In genomic region chr2:78803543-78803942, GRCm38 (mm10) we compare ENCODE assay signal across 26 mouse cellular contexts.
DNase-seq lines count a peak whose midpoint lies in the region; ATAC-seq and TF ChIP-seq lines count a peak whose summit lies in the region.
"Had no signal": no experiment of that assay in that cellular context is flagged by ENCODE, and none has a peak within 500 bp of the region (broad histone marks: within the 10 kb centered on the region; RNA-seq: fewer than 3 reads in every experiment).

No protein-coding gene starts in this region.

- TF ChIP-seq EP300 in MEL (IDR thresholded peaks at IDR 0.05; ENCODE audit: low read depth in 1 of 2, low read length in 2 of 2): peak in 1 of 2 experiments; percentile 10; a peak in 1 of 4 replicates

- H3K27me3 ChIP-seq in G1E (ENCODE audit: insufficient read depth, low read length): no peaks in the 10 kb centered on the region
- H3K27me3 ChIP-seq in MEL (ENCODE audit: control insufficient read depth in 1 of 2, insufficient read depth in 2 of 2, low read length in 2 of 2): no peaks in the 10 kb centered on the region; a peak in 1 of 4 replicates
- no peaks in the 10 kb centered on the region for H3K27me3 ChIP-seq in liver, embryonic 13.5 days
- no peaks in the 10 kb centered on the region for H3K27me3 ChIP-seq in liver, embryonic 16.5 days (ENCODE audit: control insufficient read depth, insufficient read depth, low read depth, low read length)
- H3K27me3 ChIP-seq: embryonic facial prominence, embryonic 13.5 days; forebrain, embryonic 13.5 days; hindbrain, embryonic 12.5 days had no signal

- no peak for TF ChIP-seq RAD21 in MEL (IDR thresholded peaks at IDR 0.05; ENCODE audit: low read depth, low read length)

- no peak for TF ChIP-seq POLR2A in MEL (IDR thresholded peaks at IDR 0.05; ENCODE audit: control insufficient read depth in 1 of 2, insufficient read depth in 1 of 2, low read depth in 1 of 2, low read length in 2 of 2, poor library complexity in 1 of 2)

- H3K4me2 ChIP-seq in liver, embryonic 13.5 days: no peak overlapping the region
- H3K4me2 ChIP-seq in liver, embryonic 16.5 days (ENCODE audit: low read depth, low read length): no peak overlapping the region
- H3K4me2 ChIP-seq: embryonic facial prominence, embryonic 13.5 days; forebrain, embryonic 13.5 days; heart, embryonic 11.5 days; hindbrain, embryonic 12.5 days had no signal

- H3K9me3 ChIP-seq in G1E (replicated peaks): no peaks in the 10 kb centered on the region
- H3K9me3 ChIP-seq in MEL (replicated peaks; ENCODE audit: insufficient read depth, low read length): no peaks in the 10 kb centered on the region
- H3K9me3 ChIP-seq in liver, embryonic 13.5 days (replicated peaks): no peaks in the 10 kb centered on the region
- H3K9me3 ChIP-seq in liver, embryonic 16.5 days (replicated peaks; ENCODE audit: control insufficient read depth, low read length): no peaks in the 10 kb centered on the region
- H3K9me3 ChIP-seq: embryonic facial prominence, embryonic 10.5 days; embryonic facial prominence, embryonic 13.5 days; forebrain, embryonic 10.5 days; forebrain, embryonic 13.5 days; hindbrain, embryonic 12.5 days had no signal

- H3K9ac ChIP-seq in MEL (ENCODE audit: control insufficient read depth, low read depth, low read length, poor library complexity, severe bottlenecking): no peak overlapping the region
- H3K9ac ChIP-seq in liver, embryonic 13.5 days: no peak overlapping the region
- H3K9ac ChIP-seq in liver, embryonic 16.5 days (ENCODE audit: low read depth, low read length): no peak overlapping the region
- H3K9ac ChIP-seq: embryonic facial prominence, embryonic 13.5 days; forebrain, embryonic 13.5 days; hindbrain, embryonic 12.5 days had no signal

- peak; percentile 74 for ATAC-seq in G1E (ENCODE audit: extremely low read depth, insufficient number of reproducible peaks, low FRiP score, poor library complexity, severe bottlenecking)
- ATAC-seq in liver, embryonic 13.5 days (ENCODE audit: low read depth): peak; percentile 76
- peak; percentile 69 for ATAC-seq in liver, embryonic 16.5 days (ENCODE audit: low read depth)
- ATAC-seq: forebrain, embryonic 13.5 days; forebrain, embryonic 16.5 days; hindbrain, embryonic 16.5 days had no signal

- 39% methylated on average over 4 of the region's 4 CpGs for WGBS in liver, embryonic 13.5 days (ENCODE audit: insufficient replicate concordance)
- WGBS in liver, embryonic 16.5 days (ENCODE audit: insufficient replicate concordance): 41% methylated on average over 4 of the region's 4 CpGs

- H3K4me1 ChIP-seq in G1E (ENCODE audit: insufficient read depth, low read depth, low read length): peaks cover 45% of the 10 kb centered on the region
- H3K4me1 ChIP-seq in MEL (ENCODE audit: control insufficient read depth in 1 of 2, insufficient read depth in 2 of 2, low read length in 2 of 2): peaks cover 0 to 5% of the 10 kb centered on the region in 2 experiments; a peak in 2 of 4 replicates
- H3K4me1 ChIP-seq in liver, embryonic 13.5 days (replicated peaks): peaks cover 25% of the 10 kb centered on the region
- peaks cover 8% of the 10 kb centered on the region for H3K4me1 ChIP-seq in liver, embryonic 16.5 days (ENCODE audit: control insufficient read depth, low read depth, low read length)
- H3K4me1 ChIP-seq: embryonic facial prominence, embryonic 10.5 days; embryonic facial prominence, embryonic 13.5 days; forebrain, embryonic 10.5 days; forebrain, embryonic 13.5 days; hindbrain, embryonic 12.5 days had no signal

- DNase-seq in G1E (ENCODE audit: low spot score) (no peak), MEL (ENCODE audit: low read depth, low spot score) (no peak)
- no peak for DNase-seq in liver, embryonic 13.5 days
- DNase-seq in retina, postnatal 1 day: no peak
- DNase-seq in cerebellum, postnatal 10 days: no peak
- DNase-seq in cerebellum, adult 11 months: no peak
- DNase-seq in gastrocnemius, postnatal 4 days (ENCODE audit: low spot score in 2 of 2): no peak
- DNase-seq: adrenal gland, adult 2 months; adrenal gland, postnatal 14 days; cerebellum, adult 18-20 months; cerebellum, adult 9-10 months; cerebellum, postnatal 25 days; embryo, embryonic 11 days; gastrocnemius, postnatal 10 days; gastrocnemius, postnatal 36 days; heart, adult 11 months had no signal

- no peak for TF ChIP-seq CTCF in G1E (IDR thresholded peaks at IDR 0.05; ENCODE audit: low read depth, low read length)
- no peak for TF ChIP-seq CTCF in MEL (IDR thresholded peaks at IDR 0.05 in 2 of 3, conservative IDR thresholded peaks at IDR 0.05 in 1 of 3; ENCODE audit: control insufficient read depth in 1 of 3, insufficient read depth in 1 of 3, low read depth in 2 of 3, low read length in 3 of 3, poor library complexity in 1 of 3, severe bottlenecking in 1 of 3)

- H3K27ac ChIP-seq in MEL (ENCODE audit: control insufficient read depth, low read depth, low read length): no peak overlapping the region
- no peak overlapping the region for H3K27ac ChIP-seq in liver, embryonic 13.5 days
- no peak overlapping the region for H3K27ac ChIP-seq in liver, embryonic 16.5 days (ENCODE audit: low read length)
- H3K27ac ChIP-seq: embryonic facial prominence, embryonic 10.5 days; embryonic facial prominence, embryonic 13.5 days; forebrain, embryonic 10.5 days; forebrain, embryonic 13.5 days; hindbrain, embryonic 12.5 days had no signal

- no peaks in the 10 kb centered on the region for H3K79me2 ChIP-seq in MEL (ENCODE audit: control insufficient read depth, insufficient read depth, low read length, poor library complexity)

- H3K4me3 ChIP-seq in G1E (ENCODE audit: low read depth, low read length): no peak overlapping the region
- H3K4me3 ChIP-seq in MEL (ENCODE audit: control insufficient read depth in 1 of 2, insufficient read depth in 1 of 2, low read depth in 2 of 2, low read length in 2 of 2): no peak overlapping the region
- no peak overlapping the region for H3K4me3 ChIP-seq in liver, embryonic 13.5 days (replicated peaks)
- no peak overlapping the region for H3K4me3 ChIP-seq in liver, embryonic 16.5 days (ENCODE audit: low read depth, low read length)
- H3K4me3 ChIP-seq: embryonic facial prominence, embryonic 10.5 days; embryonic facial prominence, embryonic 13.5 days; erythroblast, embryonic 14.5 days; forebrain, embryonic 10.5 days; forebrain, embryonic 13.5 days; hindbrain, embryonic 12.5 days had no signal

- H3K36me3 ChIP-seq in G1E (replicated peaks) (no peaks in the 10 kb centered on the region), MEL (ENCODE audit: control insufficient read depth in 1 of 2, insufficient read depth in 2 of 2, low read length in 2 of 2) (peaks cover 0 to 4% of the 10 kb centered on the region in 2 experiments; a peak in 1 of 4 replicates)
- H3K36me3 ChIP-seq in liver, embryonic 13.5 days: no peaks in the 10 kb centered on the region
- no peaks in the 10 kb centered on the region for H3K36me3 ChIP-seq in liver, embryonic 16.5 days (ENCODE audit: control insufficient read depth, insufficient read depth)
- H3K36me3 ChIP-seq: embryonic facial prominence, embryonic 10.5 days; embryonic facial prominence, embryonic 13.5 days; forebrain, embryonic 10.5 days; hindbrain, embryonic 12.5 days had no signal

TF ChIP-seq in MEL, 35 proteins besides CTCF, POLR2A, EP300 and RAD21:
- peak; percentile 44; the same call in 1 of the 2 replicates for TF ChIP-seq GATA1 (IDR thresholded peaks at IDR 0.05; ENCODE audit: low read depth, low read length)
- TF ChIP-seq SMC3 (IDR thresholded peaks at IDR 0.05; ENCODE audit: low read depth, low read length): no peak
- TF ChIP-seq MEF2A (IDR thresholded peaks at IDR 0.05; ENCODE audit: extremely low read depth, insufficient replicate concordance, low read depth, low read length, poor library complexity, severe bottlenecking): no peak
- no peak for TF ChIP-seq POLR2AphosphoS5 (IDR thresholded peaks at IDR 0.05; ENCODE audit: borderline replicate concordance, low read depth, low read length)
- no peak for TF ChIP-seq ZNF384 (IDR thresholded peaks at IDR 0.05; ENCODE audit: low read depth, low read length)
- no peak for TF ChIP-seq MAX (IDR thresholded peaks at IDR 0.05; ENCODE audit: low read length)
- TF ChIP-seq TCF12 (IDR thresholded peaks at IDR 0.05; ENCODE audit: low read depth, low read length): 0 out of 2 replicates have a peak, but pooled peaks have one; percentile 53
- no peak for TF ChIP-seq USF1 (IDR thresholded peaks at IDR 0.05; ENCODE audit: low read depth, low read length)
- TF ChIP-seq TAL1 (IDR thresholded peaks at IDR 0.05; ENCODE audit: low read length): no peak
- TF ChIP-seq ELF1 (IDR thresholded peaks at IDR 0.05; ENCODE audit: low read depth, low read length): no peak
- TF ChIP-seq CHD2 (IDR thresholded peaks at IDR 0.05; ENCODE audit: low read length): no peak
- no peak for TF ChIP-seq MAZ (IDR thresholded peaks at IDR 0.05; ENCODE audit: low read depth, low read length)
- TF ChIP-seq NRF1 (IDR thresholded peaks at IDR 0.05; ENCODE audit: insufficient read depth, low read depth, low read length, poor library complexity, severe bottlenecking): no peak
- no peak for TF ChIP-seq E2F4 (IDR thresholded peaks at IDR 0.05; ENCODE audit: borderline replicate concordance, low read depth, low read length)
- TF ChIP-seq MAFK (IDR thresholded peaks at IDR 0.05; ENCODE audit: borderline replicate concordance, low read depth, low read length): no peak
